Mouse (Mus musculus) spleen, adult 2 months (tissue): Measurements from ENCODE around the gene Ppm1e.

Experiments used
- CTCF ChIP-seq: fragments of 200-500 bp; IDR thresholded peaks from 2 replicates; pipeline ENCODE4 v1.5.1; 2011; ENCODE audit warnings: mild to moderate bottlenecking, inconsistent platforms; ENCODE audit not compliant: insufficient read depth, insufficient read length, insufficient replicate concordance; ENCODE audit errors: extremely low read depth
- POLR2A ChIP-seq: fragments of 200-500 bp; IDR thresholded peaks from 2 replicates; pipeline ENCODE4 v1.6.1; 2011; ENCODE audit warnings: low read depth, low read length, inconsistent platforms

GRCm38 (mm10) chr11:87212313-87212712, 146.5 kb downstream of the Ppm1e start:
- no peak for TF ChIP-seq CTCF
- no peak for TF ChIP-seq POLR2A
